Mouse (Mus musculus) naive thymus-derived CD4-positive, alpha-beta T cell, adult 2 months (primary cell): ENCODE data around the gene Sdk1.

Experiments used
- DNase-seq: peaks from one replicate; pipeline ENCODE4 v3.0.0-alpha.2; 2011; ENCODE audit warnings: low read depth

Gene Sdk1

GRCm38 (mm10) chr5:141344376-141344775 lies 103.1 kb downstream of the Sdk1 start:
- no peak for DNase-seq

GRCm38 (mm10) chr5:141345476-141345875 lies 104.2 kb downstream of the Sdk1 start:
- DNase-seq: no peak

GRCm38 (mm10) chr5:141362676-141363075 lies 121.4 kb downstream of the Sdk1 start:
- DNase-seq: no peak

GRCm38 (mm10) chr5:141363956-141364355 lies 122.7 kb downstream of the Sdk1 start:
- DNase-seq: no peak

- DNase-seq: no peak
Measured at GRCm38 (mm10) chr5:141368567-141368966, 127.3 kb downstream of the Sdk1 start.

- no peak for DNase-seq
Measured at GRCm38 (mm10) chr5:141374797-141375196, 133.5 kb downstream of the Sdk1 start.

GRCm38 (mm10) chr5:141379836-141380773 lies 138.8 kb downstream of the Sdk1 start:
- DNase-seq: no peak

GRCm38 (mm10) chr5:141380774-141381156 lies 139.5 kb downstream of the Sdk1 start:
- DNase-seq: no peak

- DNase-seq: no peak
Measured at GRCm38 (mm10) chr5:141381581-141381980, 140.3 kb downstream of the Sdk1 start.

- no peak for DNase-seq
Measured at GRCm38 (mm10) chr5:141382246-141382835, 141.1 kb downstream of the Sdk1 start.

GRCm38 (mm10) chr5:141388451-141388850 lies 147.2 kb downstream of the Sdk1 start:
- DNase-seq: no peak

GRCm38 (mm10) chr5:141390541-141390940 lies 149.3 kb downstream of the Sdk1 start:
- DNase-seq: no peak

- no peak for DNase-seq
Measured at GRCm38 (mm10) chr5:141391153-141391552, 149.9 kb downstream of the Sdk1 start.

- DNase-seq: no peak
Measured at GRCm38 (mm10) chr5:141393846-141394245, 152.6 kb downstream of the Sdk1 start.

- DNase-seq: no peak
Measured at GRCm38 (mm10) chr5:141394586-141394985, 153.3 kb downstream of the Sdk1 start.

- no peak for DNase-seq
Measured at GRCm38 (mm10) chr5:141403741-141404140, 162.5 kb downstream of the Sdk1 start.

- no peak for DNase-seq
Measured at GRCm38 (mm10) chr5:141404651-141405050, 163.4 kb downstream of the Sdk1 start.

GRCm38 (mm10) chr5:141406926-141407325 lies 165.6 kb downstream of the Sdk1 start:
- no peak for DNase-seq

- DNase-seq: no peak
Measured at GRCm38 (mm10) chr5:141413013-141413412, 171.7 kb downstream of the Sdk1 start.

- DNase-seq: no peak
Measured at GRCm38 (mm10) chr5:141415644-141416243, 174.5 kb downstream of the Sdk1 start.

GRCm38 (mm10) chr5:141428132-141428531 lies 186.8 kb downstream of the Sdk1 start:
- no peak for DNase-seq

- no peak for DNase-seq
Measured at GRCm38 (mm10) chr5:141433286-141433685, 192.0 kb downstream of the Sdk1 start.

GRCm38 (mm10) chr5:141447247-141447646 lies 206.0 kb downstream of the Sdk1 start:
- DNase-seq: no peak
